Mouse (Mus musculus): Measurements from ENCODE around the gene Fgf18. TPM values are rescaled to one million over a fixed set of nuclear protein-coding genes. Genes with fewer than 3 reads are reported as not detected.
A peak's percentile ranks its signal among the peaks of the same experiment; 100 is the strongest.

Gene Fgf18
- polyA plus RNA-seq, 1 experiment from 2014 or later = 2.6 TPM

DNA sequence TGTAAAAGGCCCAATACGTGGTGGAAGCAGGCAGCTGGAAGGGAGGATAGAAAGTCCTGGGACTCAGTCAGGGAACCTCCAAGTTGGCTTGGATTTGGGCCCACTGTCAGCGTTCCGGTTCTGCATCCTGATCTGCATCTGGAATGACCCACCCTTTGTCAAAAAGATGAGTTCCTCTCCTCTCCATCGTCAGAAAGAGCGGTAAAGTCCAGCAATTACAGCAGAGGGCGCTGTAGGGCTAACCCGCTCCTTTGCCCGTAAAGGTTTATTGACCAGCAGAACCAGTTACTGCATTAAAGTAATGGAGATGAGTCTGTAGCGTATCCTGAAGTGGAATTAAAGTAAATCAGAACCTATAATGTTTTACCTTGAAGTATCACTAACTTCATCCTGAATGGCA is 23.3 kb upstream of the Fgf18 start:
- Histone ChIP-seq H3K36me3 (no peaks in the 10 kb centered on the region), H3K9ac (no peak overlapping the region), H3K4me1 (replicated peaks) (no peaks in the 10 kb centered on the region), H3K4me3 (no peak overlapping the region), H3K27ac (ENCODE audit: poor library complexity, severe bottlenecking) (no peak overlapping the region), H3K27me3 (replicated peaks) (peaks cover 41% of the 10 kb centered on the region), H3K9me3 (replicated peaks) (0 out of 2 replicates have a peak, but pooled peaks cover 4% of the 10 kb centered on the region), H3K4me2 (no peak overlapping the region)
- ATAC-seq (ENCODE audit: insufficient number of reproducible peaks, low FRiP score) = no peak
- WGBS = 17% methylated on average over 9 of the region's 9 CpGs

DNA sequence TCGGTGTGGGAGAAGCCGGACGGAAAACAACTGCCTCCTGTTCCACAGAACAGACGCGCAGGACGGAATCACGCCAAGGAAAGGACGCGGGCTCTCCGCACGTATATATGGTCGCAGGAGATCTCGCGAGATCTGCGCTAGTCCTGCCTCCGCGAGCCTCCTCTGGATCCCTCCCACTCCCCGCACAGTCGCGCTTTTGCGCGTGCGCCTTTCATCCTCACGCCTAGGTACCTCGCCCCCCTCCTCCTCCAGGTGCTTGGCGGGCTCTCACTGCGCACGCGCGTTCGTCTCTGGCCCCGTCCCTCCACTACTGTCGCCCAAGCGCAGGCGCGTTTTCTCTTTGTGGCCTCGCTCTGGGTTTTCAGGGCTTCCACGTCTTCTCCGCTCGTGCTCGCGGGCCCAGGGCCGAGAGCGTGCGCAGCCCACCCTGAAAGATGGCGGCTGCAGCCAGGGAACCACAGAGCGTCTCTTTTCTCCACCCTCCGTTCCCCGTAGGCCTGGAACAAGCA is 15.9 kb upstream of the Fgf18 start, which contains the start of gene Npm1:
TSS of gene Npm1 (minus strand) at position 209 of the 509 bp plus-strand sequence.
- Histone ChIP-seq H3K9me3 (replicated peaks) (no peaks in the 10 kb centered on the region), H3K9ac (peak within 1 kb of the TSS; percentile 97), H3K27ac (ENCODE audit: poor library complexity, severe bottlenecking) (peak within 1 kb of the TSS; percentile 92), H3K36me3 (peaks cover 25% of the 10 kb centered on the region), H3K4me2 (peak within 1 kb of the TSS; percentile 94), H3K27me3 (replicated peaks) (peaks cover 8% of the 10 kb centered on the region; the same call in 1 of the 2 replicates), H3K4me1 (replicated peaks) (0 out of 2 replicates have a peak, but pooled peaks cover 4% of the 10 kb centered on the region), H3K4me3 (peak within 1 kb of the TSS; percentile 91)
- peak; percentile 98 for ATAC-seq (ENCODE audit: insufficient number of reproducible peaks, low FRiP score)
- 4% methylated on average over 49 of the region's 49 CpGs for WGBS

DNA sequence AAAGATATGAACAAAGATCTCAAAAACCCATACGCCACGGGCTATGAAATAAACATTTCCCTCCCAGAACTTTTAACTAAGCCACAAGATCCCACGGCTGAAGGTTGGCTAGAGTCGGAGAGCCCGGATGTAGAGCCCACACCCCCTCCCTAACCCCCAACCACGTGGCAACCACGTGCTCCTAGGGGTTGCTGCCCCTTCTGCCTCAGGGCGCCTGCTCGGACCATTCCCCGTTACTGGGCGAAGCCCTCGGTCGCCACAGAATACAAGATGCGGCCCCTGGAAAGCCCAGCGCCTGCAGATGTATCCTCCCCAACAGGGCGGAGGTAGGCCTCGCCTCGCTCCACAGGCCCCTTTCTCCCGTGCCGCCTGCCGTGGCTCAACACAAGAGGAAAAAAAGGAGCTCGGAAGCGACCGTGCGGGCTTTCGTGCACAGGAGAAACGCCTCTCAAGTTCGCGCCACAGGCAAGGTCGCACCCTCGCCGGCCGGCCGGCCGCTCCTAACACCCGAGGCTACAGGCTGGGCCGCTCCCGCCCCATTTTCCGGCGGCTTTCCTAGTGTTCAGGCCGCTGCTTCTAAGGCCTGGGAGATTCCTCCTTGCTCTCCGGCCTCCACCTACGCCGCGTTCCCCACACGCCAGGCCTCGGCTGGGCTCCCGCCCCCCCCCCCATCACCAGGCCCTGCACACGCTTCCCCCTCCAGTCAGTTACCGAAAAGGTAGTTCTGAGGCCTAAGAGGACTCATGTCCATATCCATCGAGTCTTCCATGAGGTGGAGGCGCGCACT is 15.2 kb upstream of the Fgf18 start:
- Histone ChIP-seq H3K4me2 (peak overlapping the region; percentile 94), H3K27ac (ENCODE audit: poor library complexity, severe bottlenecking) (peak overlapping the region; percentile 86), H3K4me1 (replicated peaks) (0 out of 2 replicates have a peak, but pooled peaks cover 4% of the 10 kb centered on the region), H3K27me3 (replicated peaks) (peaks cover 4% of the 10 kb centered on the region; the same call in 1 of the 2 replicates), H3K4me3 (peak overlapping the region; percentile 91), H3K9me3 (replicated peaks) (no peaks in the 10 kb centered on the region), H3K36me3 (peaks cover 31% of the 10 kb centered on the region), H3K9ac (peak overlapping the region; percentile 97)
- ATAC-seq (ENCODE audit: insufficient number of reproducible peaks, low FRiP score) = peak; percentile 66
- 3% methylated on average over 51 of the region's 53 CpGs for WGBS

DNA sequence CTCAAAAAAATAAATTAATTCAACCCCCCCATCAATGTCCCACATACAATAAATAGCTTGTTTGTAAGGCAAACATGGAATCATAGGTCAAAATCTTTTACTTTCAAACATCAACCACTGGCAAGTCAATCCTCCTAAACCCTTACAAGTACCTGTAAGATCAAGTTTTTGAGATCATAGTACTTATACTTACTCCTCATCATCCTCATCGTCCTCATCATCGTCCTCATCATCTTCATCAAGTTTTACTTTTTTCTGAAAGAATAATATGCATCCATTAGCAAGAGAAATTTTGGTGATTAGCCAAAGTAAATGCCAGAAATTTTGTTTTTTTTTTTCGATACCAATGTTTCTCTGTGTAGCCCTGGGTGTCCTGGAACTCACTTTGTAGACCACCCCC is 12.5 kb upstream of the Fgf18 start:
- 88% methylated on average over 3 of the region's 3 CpGs for WGBS
- H3K9ac ChIP-seq = no peak overlapping the region
- H3K36me3 ChIP-seq = peaks cover 46% of the 10 kb centered on the region
- H3K27me3 ChIP-seq (replicated peaks) = no peaks in the 10 kb centered on the region
- H3K9me3 ChIP-seq (replicated peaks) = no peaks in the 10 kb centered on the region
- H3K4me1 ChIP-seq (replicated peaks) = 0 out of 2 replicates have a peak, but pooled peaks cover 4% of the 10 kb centered on the region
- no peak overlapping the region for H3K4me3 ChIP-seq
- no peak overlapping the region for H3K4me2 ChIP-seq
- no peak overlapping the region for H3K27ac ChIP-seq (ENCODE audit: poor library complexity, severe bottlenecking)
- no peak for ATAC-seq (ENCODE audit: insufficient number of reproducible peaks, low FRiP score)

DNA sequence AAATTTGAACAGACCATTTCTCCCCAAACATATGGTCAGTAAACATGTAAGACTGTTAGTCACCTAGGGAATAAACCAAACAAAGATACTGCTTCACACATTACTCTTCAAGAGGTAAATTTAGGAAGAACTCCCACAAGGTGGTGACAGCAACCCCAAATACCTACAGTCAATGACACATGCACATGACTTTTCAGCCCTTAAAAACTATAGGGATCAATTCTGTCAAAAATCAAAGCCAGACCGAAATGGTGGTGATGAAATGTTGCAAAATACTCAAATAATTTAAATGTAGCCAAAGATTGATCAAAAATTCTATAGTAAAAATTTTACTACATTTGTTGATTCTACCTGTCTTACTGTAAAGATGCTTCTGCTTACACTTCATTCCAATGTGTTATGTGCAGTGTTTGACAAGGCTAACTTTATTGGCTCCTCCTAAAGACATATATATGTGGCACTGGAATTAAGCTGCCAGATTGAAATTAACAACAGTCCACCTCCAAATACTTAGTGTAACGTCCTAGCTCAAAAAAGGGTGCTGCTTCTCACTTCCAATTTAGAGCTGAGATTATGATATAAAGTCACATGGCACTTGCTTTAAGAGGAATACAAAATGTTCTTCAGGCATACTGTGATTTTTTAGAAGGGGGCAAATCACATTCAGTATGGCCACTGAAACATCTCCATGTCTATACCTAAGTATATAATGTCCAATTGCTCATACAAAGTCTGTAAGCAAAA is 10.4 kb upstream of the Fgf18 start:
- H3K4me2 ChIP-seq = no peak overlapping the region
- ATAC-seq (ENCODE audit: insufficient number of reproducible peaks, low FRiP score) = no peak
- WGBS = 77% methylated on average over 2 of the region's 2 CpGs

DNA sequence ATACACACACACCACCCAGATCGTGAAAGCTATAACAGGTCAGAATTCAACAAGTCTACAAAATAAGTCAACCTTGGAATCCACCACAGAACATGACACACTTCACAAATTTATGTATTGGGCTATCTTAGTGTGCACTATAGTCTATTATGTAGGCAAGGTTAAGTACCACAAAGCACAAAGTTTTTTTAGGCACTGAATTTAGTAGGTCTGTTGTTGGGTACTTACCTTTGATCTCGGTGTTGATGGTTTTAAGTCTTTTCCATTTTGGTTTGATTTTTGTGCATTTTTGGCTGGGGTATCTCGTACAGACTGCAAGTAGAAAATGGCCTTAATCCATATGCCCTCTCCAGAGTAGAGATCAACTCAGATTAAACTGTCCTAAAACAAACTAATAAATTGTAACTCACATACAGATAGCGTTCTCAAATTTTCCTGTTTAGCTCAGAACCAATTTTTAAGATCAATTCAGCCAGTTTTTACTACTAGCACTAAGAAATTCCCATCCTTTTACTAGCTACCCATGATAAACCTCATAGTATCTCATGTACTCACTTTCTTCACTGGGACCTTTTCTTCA is 9.3 kb upstream of the Fgf18 start:
- no peak overlapping the region for H3K4me2 ChIP-seq
- H3K27me3 ChIP-seq (replicated peaks) = no peaks in the 10 kb centered on the region
- H3K36me3 ChIP-seq = peaks cover 64% of the 10 kb centered on the region
- no peak for ATAC-seq (ENCODE audit: insufficient number of reproducible peaks, low FRiP score)
- 83% methylated on average over 4 of the region's 4 CpGs for WGBS
- H3K27ac ChIP-seq (ENCODE audit: poor library complexity, severe bottlenecking) = no peak overlapping the region
- H3K9ac ChIP-seq = no peak overlapping the region
- H3K4me3 ChIP-seq = no peak overlapping the region
- no peaks in the 10 kb centered on the region for H3K9me3 ChIP-seq (replicated peaks)
- no peaks in the 10 kb centered on the region for H3K4me1 ChIP-seq (replicated peaks)

More for the DNA sequence above, 10.4 kb upstream of the Fgf18 start:
- Histone ChIP-seq H3K27me3 (replicated peaks) (no peaks in the 10 kb centered on the region), H3K4me3 (no peak overlapping the region), H3K4me1 (replicated peaks) (no peaks in the 10 kb centered on the region), H3K9me3 (replicated peaks) (no peaks in the 10 kb centered on the region), H3K36me3 (peaks cover 58% of the 10 kb centered on the region), H3K27ac (ENCODE audit: poor library complexity, severe bottlenecking) (no peak overlapping the region), H3K9ac (no peak overlapping the region)

DNA sequence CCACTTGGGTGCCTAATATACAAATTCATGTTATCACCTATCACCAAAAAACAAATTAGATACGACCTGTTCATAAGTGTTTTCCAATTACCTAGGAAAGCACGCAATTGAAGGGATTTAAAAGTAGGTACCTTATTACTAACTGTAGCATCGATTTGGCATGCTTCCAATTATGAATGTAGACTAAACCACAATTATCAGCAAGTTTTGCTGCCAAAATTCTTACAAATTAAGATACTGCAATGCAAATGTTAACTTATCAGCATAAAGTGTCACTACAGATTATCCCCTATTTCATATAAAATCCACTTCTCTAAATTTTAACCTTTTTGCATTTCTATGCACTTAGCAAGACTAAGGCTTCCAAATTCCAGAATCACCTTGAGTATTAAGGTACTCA is 7.3 kb upstream of the Fgf18 start:
- H3K4me1 ChIP-seq (replicated peaks) = no peaks in the 10 kb centered on the region
- no peaks in the 10 kb centered on the region for H3K27me3 ChIP-seq (replicated peaks)
- peaks cover 63% of the 10 kb centered on the region for H3K36me3 ChIP-seq
- no peak overlapping the region for H3K4me3 ChIP-seq
- WGBS = 85% methylated on average over 3 of the region's 3 CpGs
- no peak overlapping the region for H3K27ac ChIP-seq (ENCODE audit: poor library complexity, severe bottlenecking)
- H3K9ac ChIP-seq = no peak overlapping the region
- H3K4me2 ChIP-seq = no peak overlapping the region
- no peaks in the 10 kb centered on the region for H3K9me3 ChIP-seq (replicated peaks)
- ATAC-seq (ENCODE audit: insufficient number of reproducible peaks, low FRiP score) = no peak

DNA sequence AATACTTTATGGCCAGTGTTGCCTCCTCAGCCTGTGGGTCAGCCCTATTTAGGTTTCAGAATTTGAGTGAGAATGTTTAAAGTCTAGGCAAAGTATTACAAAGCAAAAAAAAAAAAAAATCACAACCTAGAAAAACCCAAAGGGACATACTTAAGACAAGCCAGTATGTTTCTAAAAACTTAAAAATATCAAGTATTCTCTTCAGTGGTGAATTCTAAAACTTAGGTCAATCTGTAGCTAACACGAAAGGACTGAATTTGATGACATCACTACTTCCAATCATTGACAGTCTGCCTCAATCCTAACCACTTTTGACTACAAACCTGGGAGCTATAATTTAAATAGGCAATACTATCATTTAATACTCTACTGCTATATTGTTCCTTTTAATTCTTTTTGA is 5.8 kb upstream of the Fgf18 start:
- no peak for ATAC-seq (ENCODE audit: insufficient number of reproducible peaks, low FRiP score)
- H3K9ac ChIP-seq = no peak overlapping the region
- peaks cover 57% of the 10 kb centered on the region for H3K36me3 ChIP-seq

DNA sequence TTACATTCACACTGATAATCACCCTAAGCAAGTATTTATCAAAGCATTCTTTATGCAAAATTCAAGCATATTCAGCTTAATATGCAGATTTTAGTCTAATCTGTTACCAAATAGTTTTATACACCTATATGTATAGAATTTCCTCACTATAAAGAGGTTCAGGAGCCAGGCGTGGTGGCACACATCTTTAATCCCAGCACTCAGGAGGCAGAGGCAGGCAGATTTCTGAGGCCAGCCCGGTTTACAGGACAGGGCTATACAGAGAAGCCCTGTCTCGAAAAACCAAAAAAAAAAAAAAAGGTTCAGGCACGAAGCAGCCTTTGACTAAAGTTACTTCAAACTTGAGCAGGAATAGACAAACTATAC is 4.6 kb upstream of the Fgf18 start:
- Histone ChIP-seq H3K4me1 (replicated peaks) (peaks cover 17% of the 10 kb centered on the region), H3K9me3 (replicated peaks) (no peaks in the 10 kb centered on the region), H3K9ac (no peak overlapping the region), H3K4me3 (no peak overlapping the region), H3K4me2 (no peak overlapping the region), H3K27ac (ENCODE audit: poor library complexity, severe bottlenecking) (no peak overlapping the region), H3K36me3 (peaks cover 50% of the 10 kb centered on the region), H3K27me3 (replicated peaks) (0 out of 2 replicates have a peak, but pooled peaks cover 4% of the 10 kb centered on the region)
- WGBS = 81% methylated on average over 4 of the region's 4 CpGs
- no peak for ATAC-seq (ENCODE audit: insufficient number of reproducible peaks, low FRiP score)

More for the DNA sequence above, 5.8 kb upstream of the Fgf18 start:
- Histone ChIP-seq H3K4me1 (replicated peaks) (0 out of 2 replicates have a peak, but pooled peaks cover 7% of the 10 kb centered on the region), H3K27ac (ENCODE audit: poor library complexity, severe bottlenecking) (no peak overlapping the region), H3K9me3 (replicated peaks) (no peaks in the 10 kb centered on the region), H3K27me3 (replicated peaks) (no peaks in the 10 kb centered on the region), H3K4me2 (no peak overlapping the region), H3K4me3 (no peak overlapping the region)
- 89% methylated on average over 1 of the region's 1 CpGs for WGBS

DNA sequence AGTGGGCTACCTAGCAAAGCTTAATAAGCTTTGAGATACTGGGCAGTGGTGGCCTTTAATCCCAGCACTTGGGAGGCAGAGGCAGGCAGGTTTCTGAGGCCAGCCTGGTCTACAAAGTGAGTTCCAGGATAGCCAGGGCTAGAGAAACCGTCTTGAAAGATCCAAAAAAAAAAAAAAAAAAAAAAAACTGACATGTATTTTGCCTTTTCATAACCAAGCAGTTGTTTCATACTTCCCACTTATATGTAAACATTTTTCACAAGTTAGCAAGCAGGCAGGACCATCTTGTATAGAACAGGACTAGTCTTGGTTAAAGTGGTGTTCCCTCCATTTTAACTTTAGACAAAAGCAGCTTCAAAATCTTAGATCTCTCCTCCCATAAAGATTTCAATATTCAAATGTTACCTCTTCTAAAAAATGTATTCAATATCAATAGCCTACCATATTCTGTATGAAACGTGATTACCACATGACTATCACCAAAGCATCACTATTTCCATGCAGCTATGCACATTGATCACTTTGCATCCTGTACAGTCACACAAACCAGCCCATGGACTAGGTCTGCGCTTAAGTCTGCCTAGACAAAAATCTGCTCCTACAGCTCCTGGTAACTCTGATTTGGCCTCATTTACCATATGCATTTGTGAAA is 4.1 kb upstream of the Fgf18 start:
- WGBS = 72% methylated on average over 3 of the region's 3 CpGs
- Histone ChIP-seq H3K9me3 (replicated peaks) (no peaks in the 10 kb centered on the region), H3K27me3 (replicated peaks) (0 out of 2 replicates have a peak, but pooled peaks cover 7% of the 10 kb centered on the region), H3K9ac (no peak overlapping the region), H3K36me3 (peaks cover 46% of the 10 kb centered on the region), H3K4me2 (no peak overlapping the region), H3K4me1 (replicated peaks) (peaks cover 21% of the 10 kb centered on the region), H3K4me3 (no peak overlapping the region), H3K27ac (ENCODE audit: poor library complexity, severe bottlenecking) (no peak overlapping the region)
- no peak for ATAC-seq (ENCODE audit: insufficient number of reproducible peaks, low FRiP score)

Measured in heart, embryonic 12.5 days (tissue).